Mouse (Mus musculus) B cell, adult 2 months (primary cell): ENCODE data around the gene Fam107a.
A peak's percentile ranks its signal among the peaks of the same experiment; 100 is the strongest.

Source experiments
- DNase-seq, 2 experiments: peaks; one replicate each; pipeline ENCODE4 v3.0.0; 2022

The Fam107a gene

GRCm38 (mm10) chr14:8255076-8255729, 62.6 kb downstream of the Fam107a start:
- DNase-seq: peak; percentile 50 to 59

GRCm38 (mm10) chr14:8251330-8251885, 66.4 kb downstream of the Fam107a start:
- DNase-seq: no peak

- DNase-seq: no peak
Observed at GRCm38 (mm10) chr14:8250141-8250871, 67.5 kb downstream of the Fam107a start.

GRCm38 (mm10) chr14:8249206-8249605, 68.6 kb downstream of the Fam107a start:
- no peak for DNase-seq

- no peak for DNase-seq
Observed at GRCm38 (mm10) chr14:8246878-8247277, 70.9 kb downstream of the Fam107a start.
